Mouse (Mus musculus) E14TG2a.4 (cell line): ENCODE measurements around the gene Ascc1.

Source experiments
- CTCF ChIP-seq: conservative IDR thresholded peaks from 2 replicates; pipeline ENCODE4 v1.5.1; 2014; ENCODE audit warnings: low read length
- POU5F1 ChIP-seq: IDR thresholded peaks from 2 replicates; pipeline ENCODE4 v1.6.1; 2014; ENCODE audit warnings: low read length, borderline replicate concordance

GRCm38 (mm10) chr10:60095558-60095957, 93.0 kb downstream of the Ascc1 start:
- TF ChIP-seq CTCF, result no peak
- no peak for TF ChIP-seq POU5F1
